Mouse (Mus musculus) adrenal gland (tissue): ENCODE data around the gene Sertad2.

Source experiments
- intact Hi-C: fragments of 180-260 bp; cut with DNase I; formaldehyde crosslinking; loops from one replicate; pipeline ENCODE4 v1.15.1; 2025

Sertad2 gene

GRCm38 (mm10) chr11:20544376-20544775 is 1.3 kb downstream of the Sertad2 start:
- intact Hi-C loops, result loop anchor here (5.0 kb wide), 1 partner anchor 88 kb away; no protein-coding TSS in a partner anchor

- intact Hi-C loops, result loop anchor here (5.0 kb wide), 1 partner anchor 87 kb away; no protein-coding TSS in a partner anchor
Observed at GRCm38 (mm10) chr11:20544801-20545515, 1.9 kb downstream of the Sertad2 start.

GRCm38 (mm10) chr11:20549481-20549880 is 6.4 kb downstream of the Sertad2 start:
- intact Hi-C loops, result no loop called here

DNA sequence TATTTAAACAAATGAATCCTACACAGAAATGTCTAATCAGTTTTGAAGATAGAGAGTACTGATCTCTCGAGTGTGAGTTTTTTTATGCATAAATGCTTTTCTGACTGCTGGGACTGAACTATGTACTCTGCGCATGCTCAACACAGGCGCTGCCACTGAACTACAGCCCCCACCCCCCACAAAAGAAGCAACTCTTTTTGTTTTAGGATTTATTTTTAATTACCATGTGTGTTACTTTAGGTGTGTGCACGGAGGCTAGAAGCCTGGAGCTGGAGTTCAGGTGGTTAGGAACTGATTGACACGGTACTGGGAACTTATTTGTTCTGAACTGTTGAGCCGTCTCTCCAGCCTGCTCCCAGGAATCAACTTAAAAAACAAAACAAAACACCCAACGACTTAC is 7.1 kb downstream of the Sertad2 start:
- intact Hi-C loops, result no loop called here

GRCm38 (mm10) chr11:20552059-20552458 is 9.0 kb downstream of the Sertad2 start:
- intact Hi-C loops, result no loop called here

GRCm38 (mm10) chr11:20552758-20553673 is 10.0 kb downstream of the Sertad2 start:
- intact Hi-C loops, result no loop called here

GRCm38 (mm10) chr11:20555651-20556050 is 12.6 kb downstream of the Sertad2 start:
- intact Hi-C loops, result no loop called here

DNA sequence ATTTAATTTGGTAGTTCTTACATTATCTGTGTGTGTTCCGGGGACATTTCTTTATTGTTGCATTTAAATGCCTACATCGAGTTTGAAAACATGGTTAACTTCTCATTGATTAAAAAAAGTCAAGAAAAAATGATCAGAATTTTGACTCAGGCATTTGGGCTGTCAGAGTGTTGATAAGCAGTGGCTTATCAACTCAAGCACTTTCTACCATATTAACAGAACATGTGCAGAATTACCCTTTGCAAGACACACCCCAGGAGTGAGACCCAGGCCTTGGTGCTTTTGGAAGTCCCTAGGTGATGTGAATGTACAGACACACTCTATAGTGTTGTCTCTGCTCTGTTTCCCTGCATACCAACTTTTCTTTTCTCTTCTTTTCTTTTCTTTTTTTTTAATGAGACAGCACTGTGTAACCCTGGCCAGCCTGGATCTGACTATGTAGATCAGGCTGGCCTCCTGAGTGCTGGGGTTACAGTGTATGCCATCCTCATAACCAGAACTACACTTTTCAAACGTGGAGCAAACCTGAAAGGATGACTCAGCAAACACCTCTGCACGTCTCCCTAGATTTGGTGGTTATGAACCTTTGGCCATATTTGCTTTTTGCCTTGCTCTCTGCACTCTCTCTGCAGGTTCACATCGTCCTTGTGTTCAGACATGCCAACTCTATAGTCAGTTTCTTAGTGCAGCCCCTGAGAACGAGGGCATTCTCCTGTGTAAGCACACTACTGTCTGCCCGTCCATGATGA is 13.3 kb downstream of the Sertad2 start:
- intact Hi-C loops, result no loop called here

GRCm38 (mm10) chr11:20559236-20559950 is 16.3 kb downstream of the Sertad2 start:
- intact Hi-C loops, result no loop called here

- intact Hi-C loops, result no loop called here
Observed at GRCm38 (mm10) chr11:20559951-20560642, 17.0 kb downstream of the Sertad2 start.

DNA sequence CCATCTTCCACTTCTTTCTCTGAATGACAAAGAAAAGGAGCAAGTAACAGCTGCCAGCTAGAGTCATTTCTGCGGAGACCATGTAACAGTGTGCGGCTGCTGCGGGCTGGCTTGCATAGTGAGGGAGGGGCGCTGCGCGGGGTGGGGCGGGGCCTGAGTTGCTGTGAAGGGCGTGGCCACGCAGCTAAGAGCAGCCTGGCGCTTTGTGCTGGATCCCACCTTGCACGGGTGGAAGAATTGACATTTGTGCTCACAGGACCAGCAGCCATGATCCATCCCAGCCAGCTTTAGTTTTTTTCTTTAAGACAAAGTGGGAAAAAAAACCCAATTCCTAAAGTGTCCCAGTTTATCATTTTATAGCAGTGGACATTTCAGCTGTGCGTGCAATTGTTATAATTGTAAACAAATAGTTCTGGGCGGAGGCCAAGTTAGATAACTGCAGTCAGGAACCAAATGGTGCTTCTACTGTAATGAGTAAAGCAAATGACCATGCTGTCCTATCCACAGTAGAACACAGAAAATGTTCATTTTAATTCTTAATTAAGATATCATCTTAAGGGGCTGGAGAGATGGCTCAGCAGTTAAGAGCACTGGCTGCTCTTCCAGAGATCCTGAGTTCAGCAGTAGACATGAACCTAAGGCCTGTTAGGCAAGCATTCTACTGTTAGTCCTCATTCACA is 18.4 kb downstream of the Sertad2 start:
- intact Hi-C loops, result no loop called here

DNA sequence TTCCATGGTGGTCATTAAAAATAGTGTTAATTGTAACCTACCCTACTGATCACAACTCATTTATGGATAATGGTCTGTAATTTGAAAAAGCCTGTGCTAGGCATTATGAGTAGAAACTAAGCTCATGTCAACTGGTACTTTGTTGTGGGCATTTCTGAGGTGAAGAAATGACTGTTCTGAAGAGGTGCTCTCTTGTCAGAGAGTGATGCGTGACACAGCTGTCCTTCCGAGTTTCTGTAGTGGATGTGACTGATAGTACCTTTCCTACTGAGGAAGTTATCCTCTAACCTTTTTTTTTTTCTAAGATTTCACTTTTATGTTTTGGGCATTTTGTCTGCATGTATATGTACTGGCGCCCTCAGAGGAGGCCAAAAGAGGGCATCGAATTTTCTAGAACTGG is 22.0 kb downstream of the Sertad2 start:
- intact Hi-C loops, result no loop called here

DNA sequence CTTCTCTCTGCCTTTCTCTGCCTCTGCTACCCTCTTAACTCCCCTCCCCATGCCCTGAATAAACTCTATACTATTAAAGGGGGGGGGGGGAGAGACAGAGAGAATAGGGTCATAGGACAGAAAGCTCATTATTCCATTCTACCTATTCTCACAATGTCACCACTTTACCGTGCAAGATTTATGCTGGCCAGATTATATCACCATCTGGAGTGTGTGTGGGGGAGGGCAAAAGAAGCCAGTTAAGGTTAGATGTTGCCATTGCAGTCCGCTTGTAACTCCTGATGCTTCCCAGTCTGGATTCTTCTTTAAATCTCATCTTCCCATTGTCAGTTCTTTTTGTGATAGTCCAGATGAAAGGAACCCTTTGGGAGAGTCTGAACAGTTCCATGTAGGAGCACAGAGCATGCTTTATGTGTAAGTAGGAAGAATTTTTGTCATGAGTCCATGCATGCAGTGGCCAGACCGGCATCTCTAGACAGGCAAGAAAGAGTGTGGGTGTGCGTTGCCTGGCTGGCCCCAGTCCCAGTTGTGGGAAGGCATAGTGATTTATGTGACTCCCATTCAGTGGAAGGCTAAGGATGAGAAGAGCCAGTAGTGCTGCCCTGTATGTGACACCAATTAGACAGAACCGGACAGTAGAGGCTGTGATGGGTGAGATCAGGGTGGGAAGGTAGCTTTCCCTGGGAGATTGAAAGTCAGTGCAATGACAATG is 28.8 kb downstream of the Sertad2 start:
- intact Hi-C loops, result no loop called here

GRCm38 (mm10) chr11:20576046-20576635 is 33.1 kb downstream of the Sertad2 start:
- intact Hi-C loops, result no loop called here

GRCm38 (mm10) chr11:20582758-20583157 is 39.7 kb downstream of the Sertad2 start:
- intact Hi-C loops, result no loop called here

- intact Hi-C loops, result no loop called here
Observed at GRCm38 (mm10) chr11:20585297-20585696, 42.2 kb downstream of the Sertad2 start.

DNA sequence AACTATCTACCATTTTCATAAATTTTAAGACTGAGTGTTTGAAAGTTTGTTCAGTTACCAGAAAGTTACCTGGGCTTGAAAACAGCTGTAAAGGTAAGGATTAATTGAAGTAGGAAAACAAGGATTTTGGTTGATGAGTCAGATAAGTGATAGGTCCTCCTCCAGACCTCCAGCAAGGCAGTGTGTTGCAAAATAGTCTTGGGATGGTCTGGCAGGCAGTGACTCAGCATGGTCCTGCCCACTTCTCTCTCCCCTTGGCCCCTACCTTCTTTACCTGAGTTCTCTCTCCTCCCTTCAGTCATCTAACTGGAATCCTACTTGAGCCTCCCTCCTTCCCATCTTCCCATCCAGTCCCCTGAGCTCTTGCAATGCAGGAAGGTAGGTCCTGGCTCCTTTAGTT is 43.1 kb downstream of the Sertad2 start:
- intact Hi-C loops, result no loop called here

GRCm38 (mm10) chr11:20589393-20589792 is 46.3 kb downstream of the Sertad2 start:
- intact Hi-C loops, result no loop called here

- intact Hi-C loops, result loop anchor here (5.0 kb wide), 1 partner anchor 135 kb away; no protein-coding TSS in a partner anchor
Observed at GRCm38 (mm10) chr11:20592010-20592409, 49.0 kb downstream of the Sertad2 start.
